Mouse (Mus musculus) heart, postnatal 0 days (tissue): Measurements from ENCODE around the gene Rars.

Experiments
- CTCF ChIP-seq: IDR thresholded peaks from 2 replicates; pipeline ENCODE4 v1.5.1; 2016; ENCODE audit warnings: antibody characterized with exemption, control low read depth, low read depth
- EP300 ChIP-seq: IDR thresholded peaks from 2 replicates; pipeline ENCODE4 v1.6.1; 2016; ENCODE audit warnings: antibody characterized with exemption, low read depth

DNA sequence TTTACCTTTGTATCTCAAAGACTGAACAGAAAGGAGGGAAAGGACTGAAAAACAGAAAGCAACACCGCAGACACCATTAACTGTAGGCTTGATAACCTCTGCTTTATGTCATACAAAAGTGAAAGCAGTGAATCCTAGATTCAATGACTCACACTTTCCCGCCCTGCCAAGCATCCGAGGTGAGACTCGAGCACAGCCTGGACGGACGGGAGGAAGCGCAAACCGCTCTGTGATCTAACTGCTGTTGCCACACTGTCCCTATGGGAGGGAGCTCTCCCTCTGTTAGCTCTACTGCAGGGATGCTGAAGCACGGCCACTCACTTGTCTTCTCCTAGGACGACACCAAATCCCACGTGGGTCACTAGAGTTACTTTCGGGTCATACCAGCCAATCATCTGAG lies 18.0 kb downstream of the Rars start:
- no peak for TF ChIP-seq CTCF
- TF ChIP-seq EP300, result no peak
